Mouse (Mus musculus) adrenal gland, postnatal 36 days (tissue): ENCODE data around the gene Cd83. TPM values are rescaled to one million over a fixed set of nuclear protein-coding genes. Genes with fewer than 3 reads are reported as not detected.

Source experiments
- DNase-seq, 2 experiments: peaks; one replicate each; pipeline ENCODE4 v3.0.0; 2021; ENCODE audit warnings: mixed read lengths in 1 of 2
- long read RNA-seq, 2 experiments: library from polyadenylated mRNA; stranded (forward); transcript quantifications; one replicate each; pipeline ENCODE4 v2.0.0; 2021; ENCODE audit warnings: borderline sequencing depth in 2 of 2
- total RNA-seq, 2 experiments: library from RNA; stranded (reverse); gene quantifications; 2 replicates each; pipeline ENCODE4 v1.2.3; 2021

Gene Cd83
- total RNA-seq = 1 to 10 TPM; 3.2 to 4.0 TPM
- long read RNA-seq, experiment 1, partial matches to known transcripts = 1 of 6 reads
- long read RNA-seq, experiment 1, other reads (novel, unspliced or antisense) = 1 of 6 reads
- long read RNA-seq, experiment 2, partial matches to known transcripts = 0 of 2 reads
- long read RNA-seq, experiment 2, other reads (novel, unspliced or antisense) = 0 of 2 reads

GRCm38 (mm10) chr13:43784725-43785711 is at the start of gene Cd83:
Gene Cd83 (plus strand): TSS chr13:43784775.
- peak; percentile 86 to 91 for DNase-seq

GRCm38 (mm10) chr13:43739598-43740275 is 44.8 kb upstream of the Cd83 start:
- DNase-seq = peak; percentile 72 to 83

- no peak for DNase-seq
Observed at GRCm38 (mm10) chr13:43740276-43740608, 44.3 kb upstream of the Cd83 start.

GRCm38 (mm10) chr13:43742677-43743076 is 41.9 kb upstream of the Cd83 start:
- no peak for DNase-seq

GRCm38 (mm10) chr13:43744259-43744658 is 40.3 kb upstream of the Cd83 start:
- no peak for DNase-seq

- peak in 1 of 2 experiments; percentile 14 for DNase-seq
Observed at GRCm38 (mm10) chr13:43750301-43750700, 34.3 kb upstream of the Cd83 start.

GRCm38 (mm10) chr13:43750966-43751365 is 33.6 kb upstream of the Cd83 start:
- DNase-seq = no peak

GRCm38 (mm10) chr13:43752407-43752806 is 32.2 kb upstream of the Cd83 start:
- no peak for DNase-seq

- DNase-seq = no peak
Observed at GRCm38 (mm10) chr13:43753652-43754051, 30.9 kb upstream of the Cd83 start.

GRCm38 (mm10) chr13:43754455-43755128 is 30.0 kb upstream of the Cd83 start:
- DNase-seq = no peak

- DNase-seq = no peak
Observed at GRCm38 (mm10) chr13:43755573-43755972, 29.0 kb upstream of the Cd83 start.

- DNase-seq = no peak
Observed at GRCm38 (mm10) chr13:43761156-43761855, 23.3 kb upstream of the Cd83 start.

- no peak for DNase-seq
Observed at GRCm38 (mm10) chr13:43762901-43763300, 21.7 kb upstream of the Cd83 start.

- DNase-seq = no peak
Observed at GRCm38 (mm10) chr13:43763301-43763994, 21.1 kb upstream of the Cd83 start.

- DNase-seq = peak in 1 of 2 experiments; percentile 47
Observed at GRCm38 (mm10) chr13:43763995-43764579, 20.5 kb upstream of the Cd83 start.

- DNase-seq = no peak
Observed at GRCm38 (mm10) chr13:43765293-43765814, 19.2 kb upstream of the Cd83 start.

- no peak for DNase-seq
Observed at GRCm38 (mm10) chr13:43766786-43767680, 17.5 kb upstream of the Cd83 start.

- DNase-seq = no peak
Observed at GRCm38 (mm10) chr13:43773020-43773419, 11.6 kb upstream of the Cd83 start.

- peak; percentile 59 to 66 for DNase-seq
Observed at GRCm38 (mm10) chr13:43773965-43774566, 10.5 kb upstream of the Cd83 start.
